Mouse (Mus musculus) neural tube, embryonic 14.5 days (tissue): ENCODE measurements around the gene Mrc2. TPM values are rescaled to one million over a fixed set of nuclear protein-coding genes. Genes with fewer than 3 reads are reported as not detected.

Experiments
- ATAC-seq: fragments of 200-750 bp; cut with Nextera tagmentation; 2 replicates; pipeline ENCODE4 v1.8.0; 2017; ENCODE audit warnings: low read depth, mild to moderate bottlenecking, moderate TSS enrichment, moderate library complexity
- H3K27ac ChIP-seq: fragments of 300-500 bp; sonication (generic); 2 replicates; pipeline ENCODE4 v1.5.1; 2014; ENCODE audit warnings: low read depth, mild to moderate bottlenecking, control low read depth, low read length, moderate library complexity, mixed read lengths
- H3K27me3 ChIP-seq: fragments of 300-500 bp; sonication (generic); 2 replicates; pipeline ENCODE4 v1.6.1; 2014; ENCODE audit warnings: low read length; ENCODE audit not compliant: control insufficient read depth, insufficient read depth
- H3K36me3 ChIP-seq: fragments of 300-500 bp; sonication (generic); 2 replicates; pipeline ENCODE4 v1.6.1; 2014; ENCODE audit warnings: low read length, mixed read lengths; ENCODE audit not compliant: control insufficient read depth, insufficient read depth
- H3K4me1 ChIP-seq: fragments of 300-500 bp; sonication (generic); 2 replicates; pipeline ENCODE4 v1.6.1; 2014; ENCODE audit warnings: low read length; ENCODE audit not compliant: control insufficient read depth, insufficient read depth
- H3K4me2 ChIP-seq: fragments of 300-500 bp; sonication (generic); 2 replicates; pipeline ENCODE4 v1.6.1; 2014; ENCODE audit warnings: mild to moderate bottlenecking, low read depth, low read length, control low read depth
- H3K4me3 ChIP-seq: fragments of 300-500 bp; sonication (generic); 2 replicates; pipeline ENCODE4 v1.5.1; 2014; ENCODE audit warnings: low read depth, low read length, control low read depth, mixed read lengths
- H3K9ac ChIP-seq: fragments of 300-500 bp; sonication (generic); replicated peaks from 2 replicates; pipeline ENCODE4 v1.6.1; 2014; ENCODE audit warnings: low read depth, mild to moderate bottlenecking, control low read depth, low read length, mixed read lengths
- H3K9me3 ChIP-seq: fragments of 300-500 bp; sonication (generic); 2 replicates; pipeline ENCODE4 v1.6.1; 2016; ENCODE audit warnings: low read length; ENCODE audit not compliant: control insufficient read depth
- WGBS: fragments of 180-500 bp; shearing (Covaris S2); extraction: QIAGEN DNeasy Blood & Tissue Kit; methylation state at CpG from one replicate; pipeline ENCODE4 v1.1.7; 2014; 5-methylcytosine and 5-hydroxymethylcytosine counted together
- polyA plus RNA-seq: library from polyadenylated mRNA; unstranded; fragments of >200 nt; fragmentation: Nextera tagmentation; extraction: Ambion mirVana; gene quantifications from 2 replicates; pipeline ENCODE4 v1.2.1, GENCODE M21; 2014

The Mrc2 gene
- 1.8 and 3.6 TPM in 2 replicates for polyA plus RNA-seq

- H3K9ac ChIP-seq, result peak within 1 kb of the TSS; percentile 51
- peaks cover 9% of the 10 kb centered on the region for H3K27me3 ChIP-seq
- WGBS, result under 1% methylated on average over 69 of the region's 75 CpGs
- H3K36me3 ChIP-seq, result peaks cover 7% of the 10 kb centered on the region; the same call in 1 of the 2 replicates
- peak within 1 kb of the TSS; percentile 46 for H3K4me3 ChIP-seq
- H3K4me1 ChIP-seq, result peaks cover 17% of the 10 kb centered on the region
- H3K27ac ChIP-seq, result peak within 1 kb of the TSS; percentile 44; the same call in 1 of the 2 replicates
- no peaks in the 10 kb centered on the region for H3K9me3 ChIP-seq
- H3K4me2 ChIP-seq, result peak within 1 kb of the TSS; percentile 95
- ATAC-seq, result peak; percentile 80
Measured at GRCm38 (mm10) chr11:105292124-105293071, at the start of gene Mrc2. Mrc2 (plus strand) TSS chr11:105292643.

GRCm38 (mm10) chr11:105246369-105246768, 46.1 kb upstream of the Mrc2 start:
- Histone ChIP-seq H3K27me3 (no peaks in the 10 kb centered on the region), H3K36me3 (peaks cover 32% of the 10 kb centered on the region), H3K9ac (no peak overlapping the region), H3K4me3 (no peak overlapping the region), H3K9me3 (no peaks in the 10 kb centered on the region), H3K4me2 (no peak overlapping the region), H3K4me1 (no peaks in the 10 kb centered on the region), H3K27ac (no peak overlapping the region)
- ATAC-seq, result no peak
- 95% methylated on average over 1 of the region's 1 CpGs for WGBS

GRCm38 (mm10) chr11:105246785-105247184, 45.7 kb upstream of the Mrc2 start:
- Histone ChIP-seq H3K9ac (no peak overlapping the region), H3K4me1 (no peaks in the 10 kb centered on the region), H3K27ac (no peak overlapping the region), H3K4me2 (no peak overlapping the region), H3K36me3 (peaks cover 32% of the 10 kb centered on the region), H3K27me3 (no peaks in the 10 kb centered on the region), H3K9me3 (no peaks in the 10 kb centered on the region), H3K4me3 (no peak overlapping the region)
- 91% methylated on average over 6 of the region's 6 CpGs for WGBS
- no peak for ATAC-seq

- H3K27me3 ChIP-seq, result no peaks in the 10 kb centered on the region
- no peak overlapping the region for H3K4me2 ChIP-seq
- H3K4me3 ChIP-seq, result no peak overlapping the region
- 98% methylated on average over 5 of the region's 5 CpGs for WGBS
- H3K27ac ChIP-seq, result no peak overlapping the region
- H3K4me1 ChIP-seq, result no peaks in the 10 kb centered on the region
- H3K9me3 ChIP-seq, result no peaks in the 10 kb centered on the region
- ATAC-seq, result no peak
- peaks cover 32% of the 10 kb centered on the region for H3K36me3 ChIP-seq
- H3K9ac ChIP-seq, result no peak overlapping the region
Measured at GRCm38 (mm10) chr11:105247321-105247720, 45.1 kb upstream of the Mrc2 start.

- Histone ChIP-seq H3K9me3 (no peaks in the 10 kb centered on the region), H3K36me3 (peaks cover 15% of the 10 kb centered on the region; the same call in 1 of the 2 replicates), H3K27ac (no peak overlapping the region), H3K4me3 (no peak overlapping the region), H3K9ac (no peak overlapping the region), H3K27me3 (no peaks in the 10 kb centered on the region), H3K4me2 (no peak overlapping the region), H3K4me1 (0 out of 2 replicates have a peak, but pooled peaks cover 3% of the 10 kb centered on the region)
- WGBS, result 77% methylated on average over 3 of the region's 3 CpGs
- ATAC-seq, result no peak
Measured at GRCm38 (mm10) chr11:105259733-105260132, 32.7 kb upstream of the Mrc2 start.

GRCm38 (mm10) chr11:105261116-105261515, 31.3 kb upstream of the Mrc2 start:
- Histone ChIP-seq H3K9me3 (no peaks in the 10 kb centered on the region), H3K4me1 (0 out of 2 replicates have a peak, but pooled peaks cover 3% of the 10 kb centered on the region), H3K4me2 (no peak overlapping the region), H3K4me3 (no peak overlapping the region), H3K27ac (peak overlapping the region; percentile 55; the same call in 1 of the 2 replicates), H3K36me3 (peaks cover 9% of the 10 kb centered on the region; the same call in 1 of the 2 replicates), H3K27me3 (no peaks in the 10 kb centered on the region), H3K9ac (no peak overlapping the region)
- ATAC-seq, result no peak
- 41% methylated on average over 5 of the region's 5 CpGs for whole genome bisulfite sequencing

GRCm38 (mm10) chr11:105261601-105262351, 30.7 kb upstream of the Mrc2 start:
- Histone ChIP-seq H3K9ac (no peak overlapping the region), H3K4me3 (no peak overlapping the region), H3K36me3 (peaks cover 9% of the 10 kb centered on the region; the same call in 1 of the 2 replicates), H3K4me1 (0 out of 2 replicates have a peak, but pooled peaks cover 3% of the 10 kb centered on the region), H3K27ac (peak overlapping the region; percentile 63; the same call in 1 of the 2 replicates), H3K9me3 (no peaks in the 10 kb centered on the region), H3K4me2 (no peak overlapping the region), H3K27me3 (no peaks in the 10 kb centered on the region)
- ATAC-seq, result no peak
- 78% methylated on average over 4 of the region's 4 CpGs for WGBS

GRCm38 (mm10) chr11:105264506-105264905, 27.9 kb upstream of the Mrc2 start:
- Histone ChIP-seq H3K27ac (no peak overlapping the region), H3K36me3 (peaks cover 3% of the 10 kb centered on the region; the same call in 1 of the 2 replicates), H3K4me3 (no peak overlapping the region), H3K9ac (no peak overlapping the region), H3K27me3 (no peaks in the 10 kb centered on the region), H3K4me1 (0 out of 2 replicates have a peak, but pooled peaks cover 3% of the 10 kb centered on the region), H3K4me2 (no peak overlapping the region), H3K9me3 (no peaks in the 10 kb centered on the region)
- no peak for ATAC-seq
